Mouse (Mus musculus) gastrocnemius, postnatal 10 days (tissue): ENCODE measurements around the gene Cd151. TPM values are rescaled to one million over a fixed set of nuclear protein-coding genes. Genes with fewer than 3 reads are reported as not detected.

Experiments
- DNase-seq: peaks from one replicate; pipeline ENCODE4 v3.0.0; 2021; ENCODE audit warnings: mixed read lengths
- total RNA-seq, 2 experiments: library from RNA; stranded (reverse); gene quantifications; 2 replicates each; pipeline ENCODE4 v1.2.3; 2021

The Cd151 gene
- total RNA-seq, 2 experiments from 2014 or later: 77.7 to 88.5 TPM

- DNase-seq: peak; percentile 69
Measured at GRCm38 (mm10) chr7:141457986-141458660, 9.1 kb upstream of the Cd151 start.

GRCm38 (mm10) chr7:141458661-141459060 is 8.5 kb upstream of the Cd151 start:
- no peak for DNase-seq

- DNase-seq: peak; percentile 27
Measured at GRCm38 (mm10) chr7:141459301-141459711, 7.9 kb upstream of the Cd151 start.

GRCm38 (mm10) chr7:141460001-141460390 is 7.2 kb upstream of the Cd151 start:
- no peak for DNase-seq

- peak; percentile 29 for DNase-seq
Measured at GRCm38 (mm10) chr7:141460391-141461113, 6.6 kb upstream of the Cd151 start, which contains the start of gene Cracr2b. TSS of gene Cracr2b (plus strand) at chr7:141461094.

- peak; percentile 43 for DNase-seq
Measured at GRCm38 (mm10) chr7:141461521-141462332, 5.5 kb upstream of the Cd151 start.

- peak; percentile 34 for DNase-seq
Measured at GRCm38 (mm10) chr7:141462333-141462821, 4.8 kb upstream of the Cd151 start.

GRCm38 (mm10) chr7:141463824-141464602 is 3.2 kb upstream of the Cd151 start:
- DNase-seq: no peak

GRCm38 (mm10) chr7:141464603-141465201 is 2.5 kb upstream of the Cd151 start:
- DNase-seq: peak; percentile 27

- peak; percentile 54 for DNase-seq
Measured at GRCm38 (mm10) chr7:141465388-141466044, 1.7 kb upstream of the Cd151 start.

- peak; percentile 39 for DNase-seq
Measured at GRCm38 (mm10) chr7:141466045-141466394, 1.2 kb upstream of the Cd151 start.

- no peak for DNase-seq
Measured at GRCm38 (mm10) chr7:141466607-141467148, 514 bp upstream of the Cd151 start.

- DNase-seq: no peak
Measured at GRCm38 (mm10) chr7:141468164-141468521, 951 bp downstream of the Cd151 start.

GRCm38 (mm10) chr7:141468522-141469211 is 1.5 kb downstream of the Cd151 start:
- peak; percentile 56 for DNase-seq

GRCm38 (mm10) chr7:141469352-141469751 is 2.2 kb downstream of the Cd151 start:
- DNase-seq: no peak

GRCm38 (mm10) chr7:141469901-141470636 is 2.9 kb downstream of the Cd151 start:
- DNase-seq: no peak

- DNase-seq: peak; percentile 5
Measured at GRCm38 (mm10) chr7:141470637-141470944, 3.4 kb downstream of the Cd151 start.

GRCm38 (mm10) chr7:141471236-141471635 is 4.0 kb downstream of the Cd151 start:
- DNase-seq: peak; percentile 2

- no peak for DNase-seq
Measured at GRCm38 (mm10) chr7:141472226-141472625, 5.0 kb downstream of the Cd151 start.
